Mouse (Mus musculus) midbrain, postnatal 0 days (tissue): ENCODE data around the gene Aqp3. TPM values are rescaled to one million over a fixed set of nuclear protein-coding genes. Genes with fewer than 3 reads are reported as not detected.

Source experiments
- ATAC-seq: fragments of 200-750 bp; cut with Nextera tagmentation; 2 replicates; pipeline ENCODE4 v1.8.0; 2017; ENCODE audit warnings: moderate number of reproducible peaks, mild to moderate bottlenecking, moderate TSS enrichment, moderate library complexity; ENCODE audit not compliant: low FRiP score
- DNase-seq: peaks from one replicate; pipeline ENCODE4 v3.0.0-alpha.2; 2015; ENCODE audit warnings: low spot score
- H3K27ac ChIP-seq: fragments of 300-500 bp; sonication (generic); 2 replicates; pipeline ENCODE4 v1.5.1; 2014; ENCODE audit warnings: low read depth, mild to moderate bottlenecking, low read length, mixed read lengths
- H3K27me3 ChIP-seq: fragments of 300-500 bp; sonication (generic); 2 replicates; pipeline ENCODE4 v1.6.1; 2014; ENCODE audit warnings: low read length, control low read depth, mixed read lengths; ENCODE audit not compliant: insufficient read depth
- H3K36me3 ChIP-seq: fragments of 300-500 bp; sonication (generic); 2 replicates; pipeline ENCODE4 v1.6.1; 2014; ENCODE audit warnings: low read length, control low read depth, mixed read lengths; ENCODE audit not compliant: insufficient read depth
- H3K4me1 ChIP-seq: fragments of 300-500 bp; sonication (generic); 2 replicates; pipeline ENCODE4 v1.6.1; 2014; ENCODE audit warnings: mild to moderate bottlenecking, control low read depth, antibody characterized with exemption, low read length, mixed read lengths; ENCODE audit not compliant: insufficient read depth
- H3K4me2 ChIP-seq: fragments of 300-500 bp; sonication (generic); 2 replicates; pipeline ENCODE4 v1.6.1; 2014; ENCODE audit warnings: low read depth, mild to moderate bottlenecking, low read length, mixed read lengths; ENCODE audit not compliant: poor library complexity, severe bottlenecking
- H3K4me3 ChIP-seq: fragments of 300-500 bp; sonication (generic); 2 replicates; pipeline ENCODE4 v1.5.1; 2014; ENCODE audit warnings: low read depth, mild to moderate bottlenecking, low read length, moderate library complexity
- H3K9ac ChIP-seq: fragments of 300-500 bp; sonication (generic); replicated peaks from 2 replicates; pipeline ENCODE4 v1.6.1; 2014; ENCODE audit warnings: mild to moderate bottlenecking, low read length, moderate library complexity, mixed read lengths; ENCODE audit not compliant: poor library complexity, severe bottlenecking
- H3K9me3 ChIP-seq: fragments of 300-500 bp; sonication (generic); 2 replicates; pipeline ENCODE4 v1.6.1; 2016; ENCODE audit warnings: low read length, control low read depth
- CTCF ChIP-seq: IDR thresholded peaks from 2 replicates; pipeline ENCODE4 v1.5.1; 2016; ENCODE audit warnings: antibody characterized with exemption, mild to moderate bottlenecking
- WGBS: fragments of 180-500 bp; shearing (Covaris S2); extraction: QIAGEN DNeasy Blood & Tissue Kit; methylation state at CpG from one replicate; pipeline ENCODE4 v1.1.7; 2014; 5-methylcytosine and 5-hydroxymethylcytosine counted together
- polyA plus RNA-seq: library from polyadenylated mRNA; unstranded; fragments of >200 nt; fragmentation: Nextera tagmentation; extraction: Ambion mirVana; gene quantifications from 2 replicates; pipeline ENCODE4 v1.2.1, GENCODE M21; 2015
- total RNA-seq: library from RNA; depleted of rRNA; stranded (reverse); fragments of >200 nt; gene quantifications from 2 replicates; pipeline ENCODE4 v1.2.3, GENCODE M21; 2014

Aqp3 gene
- total and polyA plus RNA-seq, 2 experiments from 2014 or later = 0.47 to 1.1 TPM

- no peak overlapping the region for H3K27ac ChIP-seq
- peak; percentile 75 for TF ChIP-seq CTCF
- ATAC-seq (no peak), DNase-seq (peak; percentile 62)
- no peak overlapping the region for H3K4me3 ChIP-seq
- WGBS = 6% methylated on average over 2 of the region's 2 CpGs
- 0 out of 2 replicates have a peak, but pooled peaks cover 4% of the 10 kb centered on the region for H3K27me3 ChIP-seq
- no peaks in the 10 kb centered on the region for H3K9me3 ChIP-seq
- no peak overlapping the region for H3K4me2 ChIP-seq
- no peaks in the 10 kb centered on the region for H3K4me1 ChIP-seq
- no peaks in the 10 kb centered on the region for H3K36me3 ChIP-seq
- H3K9ac ChIP-seq = no peak overlapping the region
Observed at GRCm38 (mm10) chr4:41129406-41129805, 31.4 kb upstream of the Aqp3 start.

DNA sequence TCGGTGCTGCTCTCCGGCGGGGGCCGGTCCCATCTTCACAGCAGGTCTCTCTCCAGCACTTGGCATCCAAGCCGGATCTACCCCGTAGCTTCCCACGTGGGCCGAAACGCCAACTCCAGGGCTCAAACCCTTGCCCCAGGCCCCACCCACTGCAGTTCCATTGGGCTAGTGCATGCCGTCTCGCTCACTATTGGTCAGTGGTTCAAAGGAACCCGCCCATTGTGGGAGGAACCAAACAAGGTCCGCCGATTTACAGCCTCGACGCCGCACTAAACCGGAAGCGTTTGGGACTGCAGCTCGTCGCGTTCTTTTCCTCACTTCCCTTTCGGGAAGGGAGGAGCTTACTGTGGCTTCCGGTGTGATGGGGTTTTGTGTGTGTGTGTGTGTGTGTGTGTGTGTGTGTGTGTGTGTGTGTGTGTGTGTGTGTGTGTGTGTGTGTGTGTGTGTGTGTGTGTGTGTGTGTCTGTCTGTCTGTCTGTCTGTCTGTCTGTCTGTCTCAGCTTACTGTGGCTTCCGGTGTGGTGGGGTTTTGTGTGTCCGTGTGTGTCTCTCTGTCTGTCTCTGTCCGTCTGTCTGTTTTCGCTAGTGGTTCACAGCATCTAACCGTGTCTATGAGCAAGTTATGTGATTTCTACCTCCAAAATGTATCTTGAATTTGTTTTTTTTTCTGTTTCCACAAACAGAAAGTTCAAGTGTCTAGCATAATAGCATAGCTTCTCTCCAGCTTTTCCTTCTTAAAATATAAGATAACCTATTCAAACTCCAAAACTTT lies 26.4 kb upstream of the Aqp3 start, which contains the start of gene Nol6:
TSS of gene Nol6 (minus strand) at position 276 of the 772 bp plus-strand sequence.
- no peaks in the 10 kb centered on the region for H3K9me3 ChIP-seq
- H3K36me3 ChIP-seq = peaks cover 28% of the 10 kb centered on the region
- peaks cover 5% of the 10 kb centered on the region; the same call in 1 of the 2 replicates for H3K4me1 ChIP-seq
- peak within 1 kb of the TSS; percentile 78 for H3K9ac ChIP-seq
- peak within 1 kb of the TSS; percentile 75 for H3K4me3 ChIP-seq
- peak within 1 kb of the TSS; percentile 86 for H3K4me2 ChIP-seq
- peak; percentile 100 for ATAC-seq
- H3K27me3 ChIP-seq = 0 out of 2 replicates have a peak, but pooled peaks cover 4% of the 10 kb centered on the region
- TF ChIP-seq CTCF = no peak
- peak within 1 kb of the TSS; percentile 68 for H3K27ac ChIP-seq
- peak; percentile 99 for DNase-seq
- 2% methylated on average over 27 of the region's 29 CpGs for WGBS

GRCm38 (mm10) chr4:41118706-41119292 lies 20.8 kb upstream of the Aqp3 start:
- H3K4me3 ChIP-seq = no peak overlapping the region
- H3K27ac ChIP-seq = no peak overlapping the region
- no peak for ATAC-seq
- H3K9ac ChIP-seq = no peak overlapping the region
- no peaks in the 10 kb centered on the region for H3K9me3 ChIP-seq
- no peaks in the 10 kb centered on the region for H3K27me3 ChIP-seq
- WGBS = 78% methylated on average over 11 of the region's 11 CpGs
- H3K36me3 ChIP-seq = peaks cover 84% of the 10 kb centered on the region
- H3K4me2 ChIP-seq = no peak overlapping the region
- H3K4me1 ChIP-seq = peaks cover 5% of the 10 kb centered on the region; the same call in 1 of the 2 replicates
- peak; percentile 49 for DNase-seq
- TF ChIP-seq CTCF = peak; percentile 75

DNA sequence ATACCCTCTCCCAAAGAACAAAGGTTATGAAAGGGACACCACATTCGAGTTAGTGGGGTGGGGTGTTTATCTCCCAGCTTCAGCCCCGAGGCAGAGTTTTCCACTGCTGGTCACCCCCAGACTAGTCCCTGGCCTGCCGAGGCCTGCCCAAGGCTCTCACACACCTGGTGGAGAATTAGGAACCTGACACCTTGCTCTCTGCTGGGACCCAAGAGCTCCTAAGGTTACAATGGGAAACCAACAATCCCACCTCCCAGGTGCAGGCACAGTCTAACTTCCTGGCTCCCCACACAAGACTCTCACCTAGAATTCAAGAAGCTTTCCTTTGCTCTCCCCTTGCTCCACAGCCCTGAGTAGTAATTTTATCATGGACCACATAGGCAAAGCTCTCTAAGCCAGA lies 18.8 kb upstream of the Aqp3 start:
- Histone ChIP-seq H3K9me3 (no peaks in the 10 kb centered on the region), H3K9ac (no peak overlapping the region), H3K36me3 (peaks cover 80% of the 10 kb centered on the region), H3K27me3 (no peaks in the 10 kb centered on the region), H3K4me2 (no peak overlapping the region), H3K4me3 (no peak overlapping the region), H3K27ac (no peak overlapping the region), H3K4me1 (no peaks in the 10 kb centered on the region)
- TF ChIP-seq CTCF = no peak
- no peak for ATAC-seq
- no peak for DNase-seq
- 91% methylated on average over 3 of the region's 3 CpGs for WGBS

DNA sequence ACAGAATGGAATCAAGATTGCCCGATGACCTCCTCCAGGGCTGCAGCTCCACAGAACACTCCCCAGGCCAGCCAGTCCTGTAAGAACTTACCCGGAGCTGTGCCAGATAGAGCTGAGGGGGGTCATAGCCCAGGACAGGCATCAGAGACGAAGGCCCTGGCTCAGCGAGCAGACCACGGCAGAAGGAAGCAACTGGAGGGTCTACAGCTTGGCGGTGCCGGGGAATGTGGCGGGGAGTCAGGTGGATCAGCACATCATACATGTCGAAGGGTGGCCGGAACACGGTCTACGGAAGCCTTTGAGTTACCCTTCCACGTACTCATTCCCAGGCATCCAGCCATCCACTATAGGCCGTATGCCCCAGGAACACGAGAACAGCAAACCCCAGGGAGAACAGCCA lies 17.8 kb upstream of the Aqp3 start:
- Histone ChIP-seq H3K4me1 (no peaks in the 10 kb centered on the region), H3K9ac (no peak overlapping the region), H3K4me3 (no peak overlapping the region), H3K4me2 (no peak overlapping the region), H3K36me3 (peaks cover 70% of the 10 kb centered on the region), H3K27ac (no peak overlapping the region), H3K27me3 (no peaks in the 10 kb centered on the region), H3K9me3 (no peaks in the 10 kb centered on the region)
- WGBS = 94% methylated on average over 15 of the region's 15 CpGs
- no peak for ATAC-seq
- DNase-seq = no peak
- TF ChIP-seq CTCF = no peak

- Histone ChIP-seq H3K9me3 (no peaks in the 10 kb centered on the region), H3K4me1 (no peaks in the 10 kb centered on the region), H3K36me3 (peaks cover 63% of the 10 kb centered on the region), H3K27me3 (no peaks in the 10 kb centered on the region), H3K27ac (no peak overlapping the region), H3K4me3 (no peak overlapping the region), H3K9ac (no peak overlapping the region), H3K4me2 (no peak overlapping the region)
- ATAC-seq (no peak), DNase-seq (no peak)
- TF ChIP-seq CTCF = no peak
- WGBS = 86% methylated on average over 6 of the region's 6 CpGs
Observed at GRCm38 (mm10) chr4:41115074-41115473, 17.1 kb upstream of the Aqp3 start.
